Mouse (Mus musculus): ENCODE data around the gene Dctn1.

Gene Dctn1

GRCm38 (mm10) chr6:83172240-83172920, 6.7 kb downstream of the Dctn1 start:
- no peak for DNase-seq

GRCm38 (mm10) chr6:83175996-83176395, 10.3 kb downstream of the Dctn1 start:
- no peak for DNase-seq

GRCm38 (mm10) chr6:83179390-83180117, 13.8 kb downstream of the Dctn1 start:
- no peak for DNase-seq

GRCm38 (mm10) chr6:83180605-83181004, 14.9 kb downstream of the Dctn1 start:
- no peak for DNase-seq

GRCm38 (mm10) chr6:83184858-83185435, 19.2 kb downstream of the Dctn1 start:
- DNase-seq = no peak

GRCm38 (mm10) chr6:83185895-83186861, 20.5 kb downstream of the Dctn1 start:
- peak; percentile 24 for DNase-seq

GRCm38 (mm10) chr6:83186946-83187345, 21.2 kb downstream of the Dctn1 start:
- DNase-seq = no peak

GRCm38 (mm10) chr6:83193571-83193970, 27.9 kb downstream of the Dctn1 start:
- no peak for DNase-seq

GRCm38 (mm10) chr6:83197345-83198004, 31.8 kb downstream of the Dctn1 start:
- DNase-seq = peak; percentile 41 to 60

GRCm38 (mm10) chr6:83203320-83203719, 37.6 kb downstream of the Dctn1 start:
- DNase-seq = no peak

- DNase-seq = no peak
Observed at GRCm38 (mm10) chr6:83205851-83206250, 40.1 kb downstream of the Dctn1 start.

- DNase-seq = no peak
Observed at GRCm38 (mm10) chr6:83206321-83206720, 40.6 kb downstream of the Dctn1 start.

GRCm38 (mm10) chr6:83207361-83208049, 41.8 kb downstream of the Dctn1 start:
- no peak for DNase-seq

- DNase-seq = no peak
Observed at GRCm38 (mm10) chr6:83208050-83208400, 42.3 kb downstream of the Dctn1 start.

- no peak for DNase-seq
Observed at GRCm38 (mm10) chr6:83210495-83210894, 44.8 kb downstream of the Dctn1 start.

- DNase-seq = no peak
Observed at GRCm38 (mm10) chr6:83211526-83211925, 45.8 kb downstream of the Dctn1 start.

GRCm38 (mm10) chr6:83215002-83215666, 49.4 kb downstream of the Dctn1 start:
- DNase-seq = peak; percentile 22 to 49

- no peak for DNase-seq
Observed at GRCm38 (mm10) chr6:83219814-83220213, 54.1 kb downstream of the Dctn1 start, which contains the start of gene Slc4a5. Gene Slc4a5 (plus strand): TSS chr6:83219828.

GRCm38 (mm10) chr6:83231486-83231885, 65.8 kb downstream of the Dctn1 start:
- DNase-seq = no peak

- DNase-seq = no peak
Observed at GRCm38 (mm10) chr6:83233306-83233705, 67.6 kb downstream of the Dctn1 start.

GRCm38 (mm10) chr6:83234280-83234741, 68.6 kb downstream of the Dctn1 start:
- peak; percentile 34 for DNase-seq

Data from kidney, adult 8-10 months (tissue).